ENCODE assay signal across 10 mouse cellular contexts in genomic region chr1:20612643-20613042, GRCm38 (mm10). TPM values are rescaled to one million over a fixed set of nuclear protein-coding genes. Genes with fewer than 3 reads are reported as not detected.
DNase-seq lines count a peak whose midpoint lies in the region; ATAC-seq and TF ChIP-seq lines count a peak whose summit lies in the region.
"Had no signal": no experiment of that assay in that cellular context is flagged by ENCODE, and none has a peak within 500 bp of the region (broad histone marks: within the 10 kb centered on the region; RNA-seq: fewer than 3 reads in every experiment).

No protein-coding gene starts in this region.

- H3K4me1 ChIP-seq in intestine, postnatal 0 days (replicated peaks; ENCODE audit: control insufficient read depth, insufficient read depth, low read length): no peaks in the 10 kb centered on the region
- H3K4me1 ChIP-seq in intestine, embryonic 15.5 days (replicated peaks): no peaks in the 10 kb centered on the region
- no peaks in the 10 kb centered on the region for H3K4me1 ChIP-seq in forebrain, embryonic 16.5 days (replicated peaks; ENCODE audit: control insufficient read depth, insufficient read depth, low read length)
- no peaks in the 10 kb centered on the region for H3K4me1 ChIP-seq in midbrain, embryonic 14.5 days (ENCODE audit: control insufficient read depth, insufficient read depth, low read length)
- H3K4me1 ChIP-seq: embryonic facial prominence, embryonic 13.5 days; lung, embryonic 15.5 days had no signal

- peak; percentile 43 for DNase-seq in ES-CJ7 (ENCODE audit: low read depth, low spot score)
- DNase-seq in cerebellum, adult 11 months: peak; percentile 4
- DNase-seq in layer of hippocampus, adult 9-11 months: peak; percentile 4
- DNase-seq in midbrain, embryonic 14.5 days: peak; percentile 84
- DNase-seq in natural killer cell, adult 2 months (ENCODE audit: low spot score in 2 of 2): no peak

- 32% methylated on average over 7 of the region's 7 CpGs for WGBS in intestine, postnatal 0 days
- WGBS in intestine, embryonic 15.5 days: 38% methylated on average over 7 of the region's 7 CpGs
- 24% methylated on average over 7 of the region's 7 CpGs for WGBS in forebrain, embryonic 16.5 days
- 31% methylated on average over 7 of the region's 7 CpGs for WGBS in midbrain, embryonic 14.5 days

- no peaks in the 10 kb centered on the region for H3K9me3 ChIP-seq in intestine, postnatal 0 days (ENCODE audit: control insufficient read depth)
- H3K9me3 ChIP-seq in intestine, embryonic 15.5 days: no peaks in the 10 kb centered on the region
- H3K9me3 ChIP-seq in forebrain, embryonic 16.5 days (ENCODE audit: control insufficient read depth, low read length): no peaks in the 10 kb centered on the region
- no peaks in the 10 kb centered on the region for H3K9me3 ChIP-seq in midbrain, embryonic 14.5 days (ENCODE audit: control insufficient read depth, low read length)
- H3K9me3 ChIP-seq: lung, embryonic 15.5 days had no signal

- H3K4me3 ChIP-seq in intestine, postnatal 0 days (ENCODE audit: low read depth, low read length): no peak overlapping the region
- H3K4me3 ChIP-seq in intestine, embryonic 15.5 days (replicated peaks): no peak overlapping the region
- no peak overlapping the region for H3K4me3 ChIP-seq in forebrain, embryonic 16.5 days (replicated peaks; ENCODE audit: low read length)
- H3K4me3 ChIP-seq in midbrain, embryonic 14.5 days (replicated peaks; ENCODE audit: low read depth, low read length): no peak overlapping the region
- H3K4me3 ChIP-seq: embryonic facial prominence, embryonic 13.5 days; lung, embryonic 15.5 days had no signal

- ATAC-seq in intestine, postnatal 0 days: no peak
- ATAC-seq in intestine, embryonic 15.5 days: no peak
- peak; percentile 49; the same call in 1 of the 2 replicates for ATAC-seq in forebrain, embryonic 16.5 days
- ATAC-seq in midbrain, embryonic 14.5 days (ENCODE audit: low FRiP score, low TSS enrichment): no peak

- H3K27ac ChIP-seq in intestine, postnatal 0 days (ENCODE audit: low read depth, low read length): no peak overlapping the region
- H3K27ac ChIP-seq in intestine, embryonic 15.5 days: no peak overlapping the region
- H3K27ac ChIP-seq in forebrain, embryonic 16.5 days (ENCODE audit: low read length): no peak overlapping the region
- H3K27ac ChIP-seq in midbrain, embryonic 14.5 days (replicated peaks; ENCODE audit: low read depth, low read length): no peak overlapping the region
- H3K27ac ChIP-seq: embryonic facial prominence, embryonic 13.5 days; lung, embryonic 15.5 days had no signal

- peak; percentile 84 for TF ChIP-seq CTCF in intestine, postnatal 0 days (IDR thresholded peaks at IDR 0.05; ENCODE audit: low read depth)

- H3K4me2 ChIP-seq in intestine, postnatal 0 days (replicated peaks; ENCODE audit: low read depth): no peak overlapping the region
- no peak overlapping the region for H3K4me2 ChIP-seq in intestine, embryonic 15.5 days (replicated peaks)
- no peak overlapping the region for H3K4me2 ChIP-seq in forebrain, embryonic 16.5 days (ENCODE audit: low read length)
- H3K4me2 ChIP-seq in midbrain, embryonic 14.5 days (ENCODE audit: low read length): no peak overlapping the region
- H3K4me2 ChIP-seq: embryonic facial prominence, embryonic 13.5 days; lung, embryonic 15.5 days had no signal

- H3K36me3 ChIP-seq in intestine, postnatal 0 days (ENCODE audit: control insufficient read depth, insufficient read depth): no peaks in the 10 kb centered on the region
- H3K36me3 ChIP-seq in intestine, embryonic 15.5 days: no peaks in the 10 kb centered on the region
- H3K36me3 ChIP-seq in forebrain, embryonic 16.5 days (ENCODE audit: control insufficient read depth, insufficient read depth): no peaks in the 10 kb centered on the region
- H3K36me3 ChIP-seq in midbrain, embryonic 14.5 days (ENCODE audit: control insufficient read depth, insufficient read depth, low read length): no peaks in the 10 kb centered on the region
- H3K36me3 ChIP-seq: embryonic facial prominence, embryonic 13.5 days; lung, embryonic 15.5 days had no signal

- H3K27me3 ChIP-seq in intestine, postnatal 0 days (replicated peaks; ENCODE audit: control insufficient read depth, insufficient read depth, low read length): no peaks in the 10 kb centered on the region
- no peaks in the 10 kb centered on the region for H3K27me3 ChIP-seq in intestine, embryonic 15.5 days (replicated peaks)
- no peaks in the 10 kb centered on the region for H3K27me3 ChIP-seq in forebrain, embryonic 16.5 days (replicated peaks; ENCODE audit: control insufficient read depth, insufficient read depth, low read length)
- no peaks in the 10 kb centered on the region for H3K27me3 ChIP-seq in midbrain, embryonic 14.5 days (ENCODE audit: control insufficient read depth, insufficient read depth, low read length)
- H3K27me3 ChIP-seq: embryonic facial prominence, embryonic 13.5 days; lung, embryonic 15.5 days had no signal

- no peak overlapping the region for H3K9ac ChIP-seq in intestine, postnatal 0 days (ENCODE audit: low read depth, low read length)
- H3K9ac ChIP-seq in intestine, embryonic 15.5 days: no peak overlapping the region
- H3K9ac ChIP-seq in forebrain, embryonic 16.5 days (replicated peaks; ENCODE audit: low read depth, low read length): no peak overlapping the region
- no peak overlapping the region for H3K9ac ChIP-seq in midbrain, embryonic 14.5 days (replicated peaks; ENCODE audit: low read length)
- H3K9ac ChIP-seq: embryonic facial prominence, embryonic 13.5 days; lung, embryonic 15.5 days had no signal

RNA-seq across cellular contexts. Expression of gene Pkhd1, which starts 5.2 kb away (rescaled TPM):
- polyA plus RNA-seq in intestine, postnatal 0 days (2015; fragmentation: Nextera tagmentation; extraction: Ambion mirVana): 0.03 and 0.16 TPM in 2 replicates
- polyA plus RNA-seq in intestine, embryonic 15.5 days (2015; fragmentation: Nextera tagmentation; extraction: Ambion mirVana): 0.54 and 0.86 TPM in 2 replicates
- 0.01 TPM in 1 of 2 replicates, not detected in the other for polyA plus RNA-seq in forebrain, embryonic 16.5 days (2015; fragmentation: Nextera tagmentation; extraction: Ambion mirVana)
- 0.03 and 0.05 TPM in 2 replicates for polyA plus RNA-seq in midbrain, embryonic 14.5 days (2014; fragmentation: Nextera tagmentation; extraction: Ambion mirVana)
- polyA plus RNA-seq: embryonic facial prominence, embryonic 13.5 days had no signal

Comparison
In these comparisons a context has a peak if more than half of its experiments do, and no peak if none do; other contexts are left out.
1. DNase-seq: peak in ES-CJ7 (single experiment), cerebellum, adult 11 months (single experiment), layer of hippocampus, adult 9-11 months (single experiment) and midbrain, embryonic 14.5 days (single experiment); none in natural killer cell, adult 2 months (0 of 2).